Mouse (Mus musculus): ENCODE results near the gene Gm16253. TPM values are rescaled to one million over a fixed set of nuclear protein-coding genes. Genes with fewer than 3 reads are reported as not detected.
A peak's percentile ranks its signal among the peaks of the same experiment; 100 is the strongest.

Gene Gm16253
- polyA plus RNA-seq, 2 experiments = 0.19 to 0.37 TPM

DNA sequence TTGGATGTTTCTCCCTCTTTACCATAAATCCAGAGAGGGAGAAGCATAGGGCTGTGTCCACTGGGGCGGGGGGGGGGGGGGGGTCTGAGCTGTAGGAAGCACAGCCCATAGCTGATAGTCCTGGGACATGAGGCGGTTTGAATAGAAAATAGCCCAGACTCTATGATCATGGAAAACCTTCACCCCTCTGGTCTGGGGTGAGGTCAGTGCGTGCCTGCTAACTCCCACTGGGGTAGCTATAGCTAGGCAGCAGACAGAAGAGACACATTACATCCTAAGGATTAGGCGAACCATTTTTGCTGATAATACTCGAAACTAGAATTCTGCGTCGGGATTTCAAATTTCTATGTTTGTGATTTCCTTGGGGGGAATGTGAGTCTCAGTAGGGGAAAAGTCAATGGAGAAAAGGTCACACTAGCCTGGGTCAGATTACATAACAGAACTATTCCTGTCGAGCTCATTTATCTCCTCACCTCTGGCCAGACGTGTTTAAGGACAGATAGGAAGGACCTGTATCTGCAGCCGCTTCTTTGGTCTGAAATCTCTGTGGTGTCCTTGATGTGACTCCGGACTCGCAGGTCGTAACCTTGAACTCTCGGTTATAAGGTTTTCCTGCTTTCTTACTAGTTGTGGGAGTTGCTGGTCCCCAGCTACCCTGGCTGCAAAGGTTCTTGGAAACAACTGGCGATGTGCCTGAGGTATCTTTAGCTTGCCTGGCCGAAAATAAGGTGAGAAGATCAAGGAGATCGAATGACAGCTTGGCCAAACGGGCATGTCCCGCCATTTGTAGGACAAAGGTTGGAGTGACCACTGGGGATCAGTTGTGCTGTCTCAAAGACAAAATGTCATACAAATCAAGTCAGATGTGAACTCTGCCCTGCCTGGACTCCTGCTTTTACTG is 2.9 kb upstream of the Gm16253 start:
- TF ChIP-seq POLR2A (IDR thresholded peaks at IDR 0.05; ENCODE audit: borderline replicate concordance, extremely low read depth, insufficient read depth, insufficient read length) = no peak
- H3K4me2 ChIP-seq (replicated peaks; ENCODE audit: low read depth, low read length, severe bottlenecking) = no peak overlapping the region
- peaks cover 12% of the 10 kb centered on the region for H3K4me1 ChIP-seq (ENCODE audit: control insufficient read depth, insufficient read depth, low read length)
- H3K27ac ChIP-seq (replicated peaks; ENCODE audit: low read depth, low read length) = no peak overlapping the region
- 0 out of 2 replicates have a peak, but pooled peaks cover 3% of the 10 kb centered on the region for H3K36me3 ChIP-seq (ENCODE audit: control insufficient read depth, insufficient read depth, low read length)
- H3K9ac ChIP-seq (ENCODE audit: low read depth, low read length, severe bottlenecking) = no peak overlapping the region
- DNase-seq (ENCODE audit: low spot score) = no peak
- ATAC-seq (ENCODE audit: low FRiP score, low read depth) = no peak
- no peaks in the 10 kb centered on the region for H3K9me3 ChIP-seq (ENCODE audit: control insufficient read depth, low read length)
- no peak overlapping the region for H3K4me3 ChIP-seq (replicated peaks; ENCODE audit: low read length)
- 75% methylated on average over 18 of the region's 19 CpGs for WGBS
- H3K27me3 ChIP-seq (ENCODE audit: control insufficient read depth, insufficient read depth, low read length) = no peaks in the 10 kb centered on the region

- Histone ChIP-seq H3K4me3 (replicated peaks; ENCODE audit: low read length) (no peak overlapping the region), H3K9ac (ENCODE audit: low read depth, low read length, severe bottlenecking) (no peak overlapping the region), H3K4me2 (replicated peaks; ENCODE audit: low read depth, low read length, severe bottlenecking) (no peak overlapping the region), H3K36me3 (ENCODE audit: control insufficient read depth, insufficient read depth, low read length) (0 out of 2 replicates have a peak, but pooled peaks cover 5% of the 10 kb centered on the region), H3K9me3 (ENCODE audit: control insufficient read depth, low read length) (no peaks in the 10 kb centered on the region), H3K27ac (replicated peaks; ENCODE audit: low read depth, low read length) (no peak overlapping the region; the same call in 1 of the 2 replicates), H3K27me3 (ENCODE audit: control insufficient read depth, insufficient read depth, low read length) (no peaks in the 10 kb centered on the region), H3K4me1 (ENCODE audit: control insufficient read depth, insufficient read depth, low read length) (peaks cover 12% of the 10 kb centered on the region)
- DNase-seq (ENCODE audit: low spot score) (no peak), ATAC-seq (ENCODE audit: low FRiP score, low read depth) (no peak)
- TF ChIP-seq POLR2A (IDR thresholded peaks at IDR 0.05; ENCODE audit: borderline replicate concordance, extremely low read depth, insufficient read depth, insufficient read length) = no peak
- 90% methylated on average over 8 of the region's 8 CpGs for WGBS
Observed at GRCm38 (mm10) chr3:96575272-96575984, 1.4 kb upstream of the Gm16253 start.

- Histone ChIP-seq H3K4me1 (ENCODE audit: control insufficient read depth, insufficient read depth, low read length) (peaks cover 12% of the 10 kb centered on the region), H3K27me3 (ENCODE audit: control insufficient read depth, insufficient read depth, low read length) (no peaks in the 10 kb centered on the region), H3K27ac (replicated peaks; ENCODE audit: low read depth, low read length) (peak overlapping the region; percentile 79), H3K36me3 (ENCODE audit: control insufficient read depth, insufficient read depth, low read length) (0 out of 2 replicates have a peak, but pooled peaks cover 5% of the 10 kb centered on the region), H3K4me3 (replicated peaks; ENCODE audit: low read length) (peak overlapping the region; percentile 14; the same call in 1 of the 2 replicates), H3K4me2 (replicated peaks; ENCODE audit: low read depth, low read length, severe bottlenecking) (peak overlapping the region; percentile 39; the same call in 1 of the 2 replicates), H3K9me3 (ENCODE audit: control insufficient read depth, low read length) (no peaks in the 10 kb centered on the region), H3K9ac (ENCODE audit: low read depth, low read length, severe bottlenecking) (0 out of 2 replicates have a peak overlapping the region, but pooled peaks have one; percentile 13)
- no peak for TF ChIP-seq POLR2A (IDR thresholded peaks at IDR 0.05; ENCODE audit: borderline replicate concordance, extremely low read depth, insufficient read depth, insufficient read length)
- DNase-seq (ENCODE audit: low spot score) (peak; percentile 85), ATAC-seq (ENCODE audit: low FRiP score, low read depth) (peak; percentile 32; the same call in 1 of the 2 replicates)
- 42% methylated on average over 14 of the region's 14 CpGs for WGBS
Observed at GRCm38 (mm10) chr3:96576005-96576658, 652 bp upstream of the Gm16253 start.

- peak overlapping the region; percentile 39; the same call in 1 of the 2 replicates for H3K4me2 ChIP-seq (replicated peaks; ENCODE audit: low read depth, low read length, severe bottlenecking)
- no peaks in the 10 kb centered on the region for H3K9me3 ChIP-seq (ENCODE audit: control insufficient read depth, low read length)
- peak overlapping the region; percentile 79 for H3K27ac ChIP-seq (replicated peaks; ENCODE audit: low read depth, low read length)
- 0 out of 2 replicates have a peak, but pooled peaks cover 5% of the 10 kb centered on the region for H3K36me3 ChIP-seq (ENCODE audit: control insufficient read depth, insufficient read depth, low read length)
- H3K27me3 ChIP-seq (ENCODE audit: control insufficient read depth, insufficient read depth, low read length) = no peaks in the 10 kb centered on the region
- no peak for ATAC-seq (ENCODE audit: low FRiP score, low read depth)
- no peak overlapping the region for H3K9ac ChIP-seq (ENCODE audit: low read depth, low read length, severe bottlenecking)
- 71% methylated on average over 4 of the region's 4 CpGs for WGBS
- peaks cover 12% of the 10 kb centered on the region for H3K4me1 ChIP-seq (ENCODE audit: control insufficient read depth, insufficient read depth, low read length)
- DNase-seq (ENCODE audit: low spot score) = no peak
- TF ChIP-seq POLR2A (IDR thresholded peaks at IDR 0.05; ENCODE audit: borderline replicate concordance, extremely low read depth, insufficient read depth, insufficient read length) = no peak
- H3K4me3 ChIP-seq (replicated peaks; ENCODE audit: low read length) = no peak overlapping the region
Observed at GRCm38 (mm10) chr3:96577566-96577965, 782 bp downstream of the Gm16253 start.
